Mouse (Mus musculus) hindbrain, embryonic 13.5 days (tissue): ENCODE results near the gene Ergic1. TPM values are rescaled to one million over a fixed set of nuclear protein-coding genes. Genes with fewer than 3 reads are reported as not detected.

Source experiments
- ATAC-seq: fragments of 200-750 bp; cut with Nextera tagmentation; 2 replicates; pipeline ENCODE4 v1.8.0; 2017; ENCODE audit warnings: moderate TSS enrichment; ENCODE audit not compliant: low FRiP score
- H3K27ac ChIP-seq: fragments of 300-500 bp; sonication (generic); 2 replicates; pipeline ENCODE4 v1.5.1; 2015; ENCODE audit warnings: inconsistent platforms, mild to moderate bottlenecking, moderate library complexity
- H3K27me3 ChIP-seq: fragments of 300-500 bp; sonication (generic); 2 replicates; pipeline ENCODE4 v1.6.1; 2015; ENCODE audit warnings: mild to moderate bottlenecking, inconsistent platforms
- H3K36me3 ChIP-seq: fragments of 300-500 bp; sonication (generic); 2 replicates; pipeline ENCODE4 v1.6.1; 2015; ENCODE audit warnings: mild to moderate bottlenecking, inconsistent platforms
- H3K4me1 ChIP-seq: fragments of 300-500 bp; sonication (generic); replicated peaks from 2 replicates; pipeline ENCODE4 v1.6.1; 2015; ENCODE audit warnings: inconsistent platforms
- H3K4me2 ChIP-seq: fragments of 300-500 bp; sonication (generic); 2 replicates; pipeline ENCODE4 v1.6.1; 2015; ENCODE audit warnings: inconsistent platforms, mild to moderate bottlenecking, moderate library complexity
- H3K4me3 ChIP-seq: fragments of 300-500 bp; sonication (generic); 2 replicates; pipeline ENCODE4 v1.5.1; 2015; ENCODE audit warnings: mild to moderate bottlenecking, inconsistent platforms
- H3K9ac ChIP-seq: fragments of 300-500 bp; sonication (generic); 2 replicates; pipeline ENCODE4 v1.6.1; 2015; ENCODE audit warnings: mild to moderate bottlenecking, inconsistent platforms
- H3K9me3 ChIP-seq: fragments of 300-500 bp; sonication (generic); 2 replicates; pipeline ENCODE4 v1.6.1; 2016; ENCODE audit warnings: inconsistent platforms
- WGBS: fragments of 180-500 bp; shearing (Covaris S2); methylation state at CpG from one replicate; pipeline ENCODE4 v1.1.7; 2015; 5-methylcytosine and 5-hydroxymethylcytosine counted together
- polyA plus RNA-seq: library from polyadenylated mRNA; unstranded; fragments of >200 nt; fragmentation: Nextera tagmentation; extraction: Ambion mirVana; gene quantifications from 2 replicates; pipeline ENCODE4 v1.2.1, GENCODE M21; 2015

Gene Ergic1
- polyA plus RNA-seq, 1 experiment from 2014 or later = 86.8 TPM

DNA sequence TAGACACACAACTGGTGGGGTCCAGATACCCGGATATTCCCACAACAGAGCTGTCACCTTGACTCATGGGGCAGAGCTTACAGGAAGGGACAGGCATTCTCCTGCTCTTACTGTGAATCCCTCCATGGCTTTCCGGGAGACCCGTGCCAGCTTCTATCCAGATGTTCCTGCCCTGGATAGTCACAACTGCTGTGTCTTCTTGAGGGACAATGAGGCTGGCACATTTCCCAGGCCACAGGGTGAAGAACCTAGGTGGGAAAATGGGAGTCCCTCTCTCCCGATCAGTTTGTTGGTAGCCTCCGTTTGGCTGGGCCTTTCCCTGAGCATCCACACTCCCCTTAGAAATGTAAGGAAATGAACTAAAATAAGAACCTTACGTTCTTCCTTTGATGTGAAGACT, 32.5 kb upstream of the Ergic1 start:
- Histone ChIP-seq H3K36me3 (no peaks in the 10 kb centered on the region), H3K4me1 (no peaks in the 10 kb centered on the region), H3K4me3 (no peak overlapping the region), H3K9ac (no peak overlapping the region), H3K27ac (no peak overlapping the region), H3K4me2 (no peak overlapping the region), H3K27me3 (0 out of 2 replicates have a peak, but pooled peaks cover 2% of the 10 kb centered on the region), H3K9me3 (no peaks in the 10 kb centered on the region)
- no peak for ATAC-seq
- 91% methylated on average over 6 of the region's 6 CpGs for WGBS

DNA sequence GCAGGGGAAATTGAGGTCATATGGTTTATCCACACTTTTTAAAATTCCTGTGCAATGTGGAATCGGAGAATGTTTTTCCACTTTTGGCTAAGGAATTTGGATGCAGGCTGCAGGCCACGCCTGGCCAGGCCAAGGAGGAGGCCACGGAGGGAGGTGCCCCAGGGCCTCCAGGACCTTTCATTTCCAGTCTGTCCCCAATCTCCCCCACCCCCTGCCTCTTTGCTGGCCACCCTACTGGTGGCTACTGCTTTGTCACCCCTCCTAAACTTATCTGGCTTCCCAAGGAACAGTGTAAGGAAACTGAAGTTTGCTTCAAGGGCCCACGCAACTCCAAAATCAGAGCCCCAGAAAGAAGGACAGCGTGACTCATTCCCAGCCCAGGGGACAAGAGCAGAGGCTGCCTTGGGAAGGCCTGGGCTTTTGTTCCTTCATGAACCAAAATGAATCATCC, 31.5 kb upstream of the Ergic1 start:
- Histone ChIP-seq H3K9ac (no peak overlapping the region), H3K4me2 (no peak overlapping the region), H3K9me3 (no peaks in the 10 kb centered on the region), H3K36me3 (no peaks in the 10 kb centered on the region), H3K4me1 (no peaks in the 10 kb centered on the region), H3K27ac (no peak overlapping the region), H3K4me3 (no peak overlapping the region), H3K27me3 (no peaks in the 10 kb centered on the region)
- 86% methylated on average over 5 of the region's 5 CpGs for WGBS
- ATAC-seq = no peak

DNA sequence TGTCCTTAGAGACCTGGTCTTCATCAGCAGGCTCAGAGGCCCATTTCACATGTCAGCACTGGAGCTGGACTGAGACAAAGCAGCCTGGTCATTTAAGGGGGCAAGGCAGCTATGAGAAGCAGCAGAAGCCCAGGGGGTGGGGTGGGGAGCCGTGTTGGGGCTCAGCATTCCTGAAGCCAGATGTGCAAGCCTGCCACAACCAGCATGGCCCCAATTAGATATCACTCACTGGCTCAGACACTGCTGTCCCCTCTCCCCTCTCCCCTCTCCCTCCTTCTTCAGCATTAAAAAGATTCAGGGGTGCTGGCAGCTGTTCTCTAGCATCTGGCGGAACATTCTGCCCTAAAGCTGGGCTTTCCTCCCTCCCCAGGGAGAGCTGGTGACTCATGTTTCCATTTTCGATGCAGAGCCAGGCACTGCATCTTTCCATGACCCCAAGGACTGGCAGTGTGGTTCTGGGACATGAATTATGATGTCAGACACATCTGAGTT, 30.7 kb upstream of the Ergic1 start:
- H3K4me1 ChIP-seq = no peaks in the 10 kb centered on the region
- H3K4me2 ChIP-seq = no peak overlapping the region
- ATAC-seq = no peak
- H3K4me3 ChIP-seq = no peak overlapping the region
- H3K9ac ChIP-seq = no peak overlapping the region
- no peaks in the 10 kb centered on the region for H3K9me3 ChIP-seq
- 48% methylated on average over 3 of the region's 3 CpGs for WGBS
- H3K36me3 ChIP-seq = no peaks in the 10 kb centered on the region
- H3K27me3 ChIP-seq = no peaks in the 10 kb centered on the region
- no peak overlapping the region for H3K27ac ChIP-seq

DNA sequence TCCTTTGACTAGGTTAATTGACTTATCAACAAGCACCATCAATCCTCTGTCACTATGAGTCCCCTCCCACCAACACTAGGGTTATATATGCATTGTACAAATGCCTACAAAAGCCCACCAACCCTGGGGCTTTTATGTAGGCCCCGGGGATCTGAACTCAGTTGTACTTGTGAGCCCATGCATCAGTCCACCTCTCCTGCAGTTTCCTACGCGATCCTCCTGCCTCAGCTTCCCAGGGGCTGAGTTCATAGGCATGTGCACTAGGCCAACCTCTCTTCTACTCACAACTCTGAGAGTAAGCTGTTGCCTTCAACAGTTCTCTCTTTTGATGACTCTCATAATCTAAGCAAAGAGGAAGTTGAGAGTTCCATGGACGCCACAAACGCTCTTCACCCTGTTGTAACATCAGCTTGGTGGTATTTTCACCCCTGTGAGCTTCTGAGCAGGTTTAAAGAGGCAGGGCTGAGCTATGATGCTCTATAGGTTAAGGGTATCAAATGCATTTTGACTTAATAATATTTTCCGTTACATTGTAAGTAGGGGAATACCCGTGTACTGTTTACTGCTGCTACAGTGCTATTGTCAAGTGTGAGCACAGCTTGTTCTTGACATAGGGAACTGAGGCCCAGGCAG, 29.8 kb upstream of the Ergic1 start:
- H3K27ac ChIP-seq = no peak overlapping the region
- H3K4me2 ChIP-seq = no peak overlapping the region
- no peak overlapping the region for H3K9ac ChIP-seq
- no peaks in the 10 kb centered on the region for H3K27me3 ChIP-seq
- no peak overlapping the region for H3K4me3 ChIP-seq
- 88% methylated on average over 7 of the region's 7 CpGs for WGBS
- H3K4me1 ChIP-seq = no peaks in the 10 kb centered on the region
- ATAC-seq = no peak
- H3K9me3 ChIP-seq = no peaks in the 10 kb centered on the region
- no peaks in the 10 kb centered on the region for H3K36me3 ChIP-seq

DNA sequence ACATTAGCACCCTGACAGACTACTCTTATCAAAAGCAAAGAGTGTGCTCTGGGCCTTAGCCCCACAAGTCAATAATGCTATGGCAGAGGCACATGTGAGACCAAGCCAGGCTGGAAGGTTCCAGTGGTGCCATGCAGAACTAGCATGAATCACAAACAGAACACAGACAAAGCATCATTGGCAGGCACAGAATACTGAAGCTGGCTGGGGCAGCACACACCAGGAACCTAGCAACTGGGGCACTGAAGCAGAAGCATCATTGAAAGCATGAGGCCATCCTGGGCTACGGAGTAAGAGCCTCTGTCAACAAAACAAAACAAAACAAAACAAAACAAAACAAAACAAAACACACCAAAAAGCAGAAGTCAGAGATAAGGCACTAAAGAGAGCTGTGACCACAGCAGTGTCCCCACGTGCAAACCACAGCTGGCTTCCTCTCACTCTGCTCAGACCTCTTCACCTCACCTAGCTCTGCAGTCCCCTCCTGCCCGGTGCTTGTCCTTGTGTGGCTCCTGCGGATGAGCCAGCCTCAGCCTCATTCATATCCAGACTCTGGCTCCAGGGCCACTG, 28.7 kb upstream of the Ergic1 start:
- Histone ChIP-seq H3K36me3 (no peaks in the 10 kb centered on the region), H3K4me3 (no peak overlapping the region), H3K9me3 (no peaks in the 10 kb centered on the region), H3K27ac (no peak overlapping the region), H3K27me3 (no peaks in the 10 kb centered on the region), H3K9ac (no peak overlapping the region), H3K4me1 (no peaks in the 10 kb centered on the region), H3K4me2 (no peak overlapping the region)
- no peak for ATAC-seq
- WGBS = 67% methylated on average over 4 of the region's 4 CpGs

DNA sequence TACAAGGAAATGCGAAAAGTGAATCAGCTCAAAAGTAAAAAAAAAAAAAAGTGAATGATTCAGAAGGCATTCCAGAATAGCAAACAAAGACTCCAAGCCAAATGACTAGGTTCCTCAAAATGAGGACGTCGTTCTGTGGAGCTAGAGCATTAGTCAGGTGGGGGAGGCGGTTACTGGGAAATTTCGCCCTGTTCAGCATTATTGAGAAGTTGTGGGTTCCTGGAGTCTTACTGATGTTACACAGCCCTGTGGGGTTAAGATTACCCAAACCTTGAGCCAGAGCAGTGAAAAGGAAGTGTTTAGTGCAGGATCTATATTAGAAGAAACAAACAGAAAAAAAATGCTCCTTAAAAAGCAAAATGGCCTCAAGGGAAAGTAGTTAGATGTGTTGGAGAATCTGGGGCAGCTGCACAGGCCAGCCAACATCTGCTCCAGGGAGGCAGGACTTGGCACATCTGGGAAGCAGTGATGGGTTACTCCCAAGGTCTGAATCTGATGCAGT, 27.4 kb upstream of the Ergic1 start:
- Histone ChIP-seq H3K4me3 (no peak overlapping the region), H3K9ac (no peak overlapping the region), H3K27me3 (no peaks in the 10 kb centered on the region), H3K4me1 (0 out of 2 replicates have a peak, but pooled peaks cover 2% of the 10 kb centered on the region), H3K27ac (no peak overlapping the region), H3K36me3 (no peaks in the 10 kb centered on the region), H3K4me2 (no peak overlapping the region), H3K9me3 (no peaks in the 10 kb centered on the region)
- ATAC-seq = no peak
- WGBS = 88% methylated on average over 5 of the region's 5 CpGs

DNA sequence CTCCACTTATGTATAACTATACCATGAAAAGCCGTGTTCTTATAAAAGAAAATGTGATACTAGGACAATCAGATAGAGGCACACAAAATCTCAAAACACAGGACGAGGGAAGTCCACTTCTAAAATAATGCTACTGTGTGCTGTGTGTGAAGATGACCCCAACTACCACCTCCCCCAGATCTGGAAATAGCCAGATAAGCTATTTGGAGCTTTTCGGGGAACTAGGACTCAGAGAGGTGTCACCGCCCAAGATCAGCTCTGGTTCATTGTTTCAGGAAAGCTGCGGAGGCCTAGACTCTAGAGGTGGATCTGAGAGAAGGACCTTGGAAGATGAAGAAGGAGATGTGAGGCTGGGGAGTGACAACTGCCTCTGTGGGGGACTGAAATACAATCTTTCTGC, 26.6 kb upstream of the Ergic1 start:
- H3K4me3 ChIP-seq = no peak overlapping the region
- no peak overlapping the region for H3K9ac ChIP-seq
- no peak overlapping the region for H3K27ac ChIP-seq
- no peak overlapping the region for H3K4me2 ChIP-seq
- H3K9me3 ChIP-seq = no peaks in the 10 kb centered on the region
- H3K4me1 ChIP-seq = 0 out of 2 replicates have a peak, but pooled peaks cover 2% of the 10 kb centered on the region
- no peak for ATAC-seq
- H3K27me3 ChIP-seq = no peaks in the 10 kb centered on the region
- no peaks in the 10 kb centered on the region for H3K36me3 ChIP-seq
- WGBS = 93% methylated on average over 5 of the region's 5 CpGs

DNA sequence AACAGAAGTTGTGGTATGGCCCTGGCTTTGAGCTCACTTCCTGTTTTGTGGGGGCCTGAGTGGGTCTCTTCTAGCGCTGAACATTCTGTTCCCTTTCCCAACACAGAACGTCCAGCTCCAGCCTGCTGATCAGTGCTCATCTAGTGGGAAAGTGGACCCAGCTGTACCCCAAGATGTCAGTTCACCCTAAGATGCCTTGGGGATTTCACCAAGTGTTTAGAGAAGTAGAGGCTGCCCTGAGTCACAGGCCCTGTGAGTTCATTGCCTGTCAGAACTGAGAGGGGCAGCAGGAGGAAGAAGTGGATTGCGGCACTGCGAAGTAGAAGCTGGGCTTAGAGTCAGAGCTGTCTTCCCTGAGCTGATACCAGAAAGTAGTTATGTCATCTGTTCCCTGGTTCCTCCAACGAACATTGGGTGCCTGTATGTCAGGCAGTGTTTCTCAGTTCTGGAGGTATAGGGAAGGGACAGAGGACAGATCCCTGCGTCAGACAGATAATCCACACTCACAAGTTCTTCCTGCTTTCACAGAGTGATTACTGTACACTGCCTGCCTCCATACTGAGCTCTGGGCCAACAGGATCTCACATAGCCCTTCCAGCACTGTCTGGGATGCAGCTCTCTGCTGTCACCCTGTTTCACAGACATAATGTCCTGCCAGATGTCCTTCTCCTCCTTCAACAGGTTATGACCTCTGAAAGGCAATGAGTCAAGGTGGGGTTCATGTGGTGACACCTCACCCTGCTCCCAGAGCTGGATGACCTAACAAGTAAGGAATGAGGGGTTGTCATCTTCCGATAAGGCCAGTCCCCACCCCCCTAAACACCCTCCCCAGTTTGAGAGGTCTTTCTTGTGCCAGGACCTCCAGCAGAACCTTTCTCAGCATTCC, 25.8 kb upstream of the Ergic1 start:
- Histone ChIP-seq H3K27me3 (no peaks in the 10 kb centered on the region), H3K4me3 (no peak overlapping the region), H3K27ac (no peak overlapping the region), H3K4me1 (0 out of 2 replicates have a peak, but pooled peaks cover 2% of the 10 kb centered on the region), H3K36me3 (no peaks in the 10 kb centered on the region), H3K9me3 (no peaks in the 10 kb centered on the region), H3K9ac (no peak overlapping the region), H3K4me2 (no peak overlapping the region)
- ATAC-seq = no peak
- WGBS = 86% methylated on average over 7 of the region's 7 CpGs

DNA sequence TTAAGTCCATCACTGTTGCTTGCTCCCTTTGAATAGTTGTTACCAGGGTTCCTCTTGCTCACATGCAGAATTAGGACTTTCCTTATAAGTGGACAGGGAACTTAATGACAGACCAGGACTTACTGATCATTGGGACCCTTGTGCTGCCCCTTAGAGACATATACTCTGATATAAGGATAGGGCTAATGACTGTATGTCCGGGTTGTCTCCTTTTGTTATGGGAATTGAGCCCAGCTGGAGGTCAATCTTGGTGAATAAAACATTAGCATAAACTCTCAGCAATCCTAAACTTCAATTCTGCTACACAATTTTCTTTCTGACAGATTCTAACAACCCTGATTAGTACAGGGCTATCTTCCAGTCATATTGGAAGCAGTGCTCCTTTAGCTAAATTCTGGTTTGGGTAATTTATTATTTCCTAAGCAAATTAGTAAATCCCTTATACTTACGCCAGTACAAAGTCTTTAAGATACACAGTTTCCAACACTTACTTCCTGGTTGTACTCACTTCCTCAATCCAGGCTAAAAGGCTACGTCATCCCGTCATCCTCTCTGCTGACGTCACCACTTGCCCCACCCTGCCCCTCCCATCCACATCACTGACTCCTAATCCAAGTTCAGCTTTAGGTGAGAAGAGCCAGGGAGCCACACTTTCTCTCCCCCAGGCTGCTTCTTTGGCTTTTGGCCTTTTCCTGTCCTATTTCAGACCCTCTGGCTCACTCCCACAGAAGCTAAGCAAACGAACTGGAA, 23.4 kb upstream of the Ergic1 start:
- H3K4me2 ChIP-seq = no peak overlapping the region
- no peak overlapping the region for H3K27ac ChIP-seq
- WGBS = 37% methylated on average over 6 of the region's 6 CpGs
- H3K4me1 ChIP-seq = 0 out of 2 replicates have a peak, but pooled peaks cover 2% of the 10 kb centered on the region
- ATAC-seq = no peak
- H3K36me3 ChIP-seq = no peaks in the 10 kb centered on the region
- no peaks in the 10 kb centered on the region for H3K27me3 ChIP-seq
- no peaks in the 10 kb centered on the region for H3K9me3 ChIP-seq
- H3K4me3 ChIP-seq = no peak overlapping the region
- H3K9ac ChIP-seq = no peak overlapping the region

DNA sequence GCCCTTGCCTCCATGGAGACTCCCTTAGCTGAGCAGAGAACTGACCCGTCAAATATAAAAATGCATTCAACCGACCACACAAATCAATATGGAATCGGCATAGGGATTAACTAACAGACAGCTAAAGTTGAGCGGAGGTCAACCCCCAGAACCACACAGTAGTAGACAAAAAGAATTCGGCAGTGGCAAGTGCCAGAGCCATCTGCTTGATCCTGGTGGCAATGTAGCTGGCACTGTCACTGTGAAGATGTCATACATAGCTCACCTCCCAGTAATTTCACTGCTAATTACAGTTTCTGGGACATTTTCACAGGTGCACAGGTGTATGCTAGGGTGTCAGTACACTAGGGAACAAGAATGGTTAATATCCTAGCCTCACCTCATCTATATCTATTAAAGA, 21.2 kb upstream of the Ergic1 start:
- Histone ChIP-seq H3K4me1 (0 out of 2 replicates have a peak, but pooled peaks cover 2% of the 10 kb centered on the region), H3K27ac (no peak overlapping the region), H3K27me3 (no peaks in the 10 kb centered on the region), H3K4me2 (no peak overlapping the region), H3K4me3 (no peak overlapping the region), H3K9ac (no peak overlapping the region), H3K36me3 (no peaks in the 10 kb centered on the region), H3K9me3 (no peaks in the 10 kb centered on the region)
- WGBS = 89% methylated on average over 5 of the region's 5 CpGs
- ATAC-seq = no peak

DNA sequence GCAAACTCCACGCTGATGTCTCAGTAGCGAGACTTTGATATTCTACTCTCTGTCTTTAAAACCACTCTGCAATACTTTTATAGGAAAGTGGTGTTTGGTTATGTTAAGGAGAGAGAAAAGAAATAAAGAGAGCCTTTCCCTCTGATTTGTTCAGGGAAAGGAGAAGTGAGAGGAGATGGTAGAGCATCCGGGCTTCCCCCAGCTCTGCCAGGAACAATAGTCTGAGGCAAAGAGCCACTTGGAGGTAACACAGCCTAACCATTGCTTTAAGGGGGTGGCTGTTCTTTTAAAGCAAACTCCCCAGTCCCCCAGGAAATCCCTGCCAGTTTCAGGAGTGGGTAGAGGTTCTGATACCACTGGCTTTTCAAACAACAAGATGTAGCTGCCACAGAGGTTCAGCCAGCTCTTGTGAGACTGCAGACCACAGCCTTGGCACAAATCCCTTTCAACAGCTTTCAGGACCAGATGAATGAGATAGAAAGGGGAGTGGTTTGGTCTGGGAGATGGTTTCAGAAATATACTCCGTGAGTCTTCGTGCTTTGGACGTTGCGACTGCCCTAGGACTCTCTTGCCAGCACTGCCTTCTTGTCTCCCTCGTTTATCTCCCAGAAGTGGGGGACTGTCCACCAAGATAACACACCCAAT, 16.8 kb upstream of the Ergic1 start:
- no peak overlapping the region for H3K27ac ChIP-seq
- no peaks in the 10 kb centered on the region for H3K36me3 ChIP-seq
- H3K27me3 ChIP-seq = peaks cover 13% of the 10 kb centered on the region; the same call in 1 of the 2 replicates
- 86% methylated on average over 8 of the region's 8 CpGs for WGBS
- H3K4me1 ChIP-seq = peaks cover 9% of the 10 kb centered on the region
- no peak for ATAC-seq
- H3K4me2 ChIP-seq = no peak overlapping the region
- H3K9me3 ChIP-seq = no peaks in the 10 kb centered on the region
- no peak overlapping the region for H3K4me3 ChIP-seq
- no peak overlapping the region for H3K9ac ChIP-seq
